Mouse (Mus musculus): ENCODE results near the gene Armc8.
A peak's percentile ranks its signal among the peaks of the same experiment; 100 is the strongest.
"Not testable (repeated sequence)": the region's sequence is repeated elsewhere in the genome, so short reads cannot be mapped to it uniquely, and the experiment has no call there.

The Armc8 gene

DNA sequence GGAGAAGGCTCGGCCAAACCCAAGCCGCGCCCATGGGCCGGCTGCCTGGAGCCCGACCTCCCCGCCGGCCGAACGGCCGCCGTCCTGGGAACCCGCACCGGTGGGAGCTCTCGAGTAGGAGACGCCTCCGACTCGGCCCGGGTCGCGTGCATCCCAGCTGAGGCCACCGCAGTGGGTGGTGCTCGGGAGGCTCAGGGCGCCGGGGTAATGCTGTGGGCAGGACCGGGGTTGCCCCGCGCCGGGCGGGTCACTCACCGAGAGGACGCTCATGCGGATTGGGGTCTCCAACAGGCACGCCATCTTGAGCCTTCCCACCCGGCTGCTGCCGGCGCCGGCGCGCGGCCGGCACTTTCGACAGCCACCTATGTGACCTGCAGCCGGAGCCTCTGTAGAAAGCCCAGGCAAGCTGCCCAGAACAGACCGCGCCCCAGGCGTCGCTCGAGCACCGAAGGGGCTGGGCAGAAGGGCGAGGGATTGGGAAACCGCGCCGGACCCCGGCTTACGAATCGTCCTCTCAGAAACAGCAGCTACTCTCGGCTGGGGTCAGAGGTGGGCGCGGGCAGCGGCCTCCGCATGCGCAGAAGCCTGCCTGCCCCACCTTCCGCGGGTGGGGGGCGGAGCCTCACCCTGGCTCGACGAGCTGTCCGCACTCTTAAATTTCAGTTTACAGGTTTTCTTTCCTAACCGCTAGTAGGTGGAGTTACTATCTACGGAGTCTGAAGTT lies at the start of gene Armc8:
TSS of gene Armc8 (minus strand) at position 553 of the 724 bp plus-strand sequence.
- peak; percentile 92 to 95 for DNase-seq

DNA sequence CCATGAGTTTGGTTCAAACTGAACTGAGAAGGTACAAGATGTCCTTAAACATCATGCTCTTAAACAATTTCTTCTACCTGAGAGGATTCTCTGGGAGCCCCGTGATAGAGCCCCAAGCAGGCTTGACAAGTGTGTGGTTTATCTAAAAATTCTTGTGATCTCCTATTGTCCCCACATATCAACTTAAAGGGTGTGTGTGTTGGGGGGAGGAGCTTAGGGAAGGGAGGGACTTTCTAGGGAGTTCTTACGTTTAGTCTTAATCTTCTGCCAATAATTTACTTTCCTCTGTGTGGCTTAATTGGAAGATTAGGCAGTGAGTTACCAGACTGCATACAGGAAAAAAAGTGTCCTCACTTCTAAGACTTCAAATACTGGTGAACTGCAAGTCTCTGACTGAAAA lies 43.5 kb upstream of the Armc8 start, which contains the start of gene A4gnt:
TSS of gene A4gnt (plus strand) at position 301 of the 400 bp plus-strand sequence.
- DNase-seq = peak; percentile 20 to 35

DNA sequence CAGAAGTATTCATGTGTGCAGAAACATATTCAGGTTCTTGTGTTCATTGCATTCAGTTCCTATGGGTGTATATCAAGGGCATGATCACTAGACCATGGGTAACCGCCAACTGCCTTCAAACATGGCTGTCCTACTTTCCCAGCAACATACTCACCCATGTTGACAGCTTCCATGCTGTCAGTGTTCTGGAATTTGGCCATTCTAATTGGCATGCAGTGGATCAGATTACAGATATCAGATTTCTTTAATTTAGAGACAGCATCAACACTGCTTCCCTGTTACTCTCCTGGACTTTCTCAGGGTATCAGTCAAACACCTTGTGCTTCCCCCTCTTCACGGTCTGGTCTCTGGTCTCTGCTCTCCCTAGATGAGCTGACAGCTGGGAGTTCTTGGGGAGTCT lies 34.9 kb upstream of the Armc8 start:
- DNase-seq = no peak

DNA sequence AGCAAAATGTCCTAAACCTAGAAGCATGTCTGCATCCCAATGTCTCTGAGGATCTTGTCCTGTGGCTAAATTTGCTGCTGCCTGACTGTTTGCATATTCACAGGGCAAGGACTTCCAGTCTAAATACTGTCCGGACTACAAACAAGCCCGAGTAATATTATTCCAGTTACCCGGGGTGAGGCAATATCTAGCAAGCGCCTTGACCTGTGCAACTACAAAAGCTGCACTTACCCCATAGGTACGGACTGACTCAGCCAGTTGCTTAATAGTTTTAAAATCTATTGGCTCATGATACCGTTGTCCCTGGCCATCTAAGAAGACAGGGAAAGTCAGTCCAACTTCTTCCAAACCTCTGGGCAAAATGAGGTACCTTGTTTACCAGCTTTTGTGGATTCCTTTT lies 30.4 kb upstream of the Armc8 start:
- not testable (repeated sequence) for DNase-seq

DNA sequence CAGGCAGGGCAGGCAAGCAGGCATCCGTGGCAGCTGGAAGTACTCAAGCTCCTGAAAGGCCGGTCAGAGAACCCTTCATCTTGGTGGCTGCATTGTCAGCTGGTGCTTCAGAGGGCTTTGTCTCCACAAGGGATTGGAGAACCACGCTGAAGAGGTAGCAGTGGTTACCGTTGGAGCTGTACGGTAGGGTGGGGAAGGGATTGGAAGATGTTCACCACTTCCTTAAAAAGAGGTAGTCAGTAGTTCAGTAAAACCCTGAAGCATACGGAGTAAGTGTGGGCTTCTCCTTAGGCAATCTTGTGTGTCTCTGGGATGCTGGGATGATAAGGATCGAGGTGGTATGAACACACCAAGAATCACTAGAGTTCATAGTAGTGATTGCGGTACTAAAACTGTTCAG lies 22.4 kb upstream of the Armc8 start:
- no peak for DNase-seq

DNA sequence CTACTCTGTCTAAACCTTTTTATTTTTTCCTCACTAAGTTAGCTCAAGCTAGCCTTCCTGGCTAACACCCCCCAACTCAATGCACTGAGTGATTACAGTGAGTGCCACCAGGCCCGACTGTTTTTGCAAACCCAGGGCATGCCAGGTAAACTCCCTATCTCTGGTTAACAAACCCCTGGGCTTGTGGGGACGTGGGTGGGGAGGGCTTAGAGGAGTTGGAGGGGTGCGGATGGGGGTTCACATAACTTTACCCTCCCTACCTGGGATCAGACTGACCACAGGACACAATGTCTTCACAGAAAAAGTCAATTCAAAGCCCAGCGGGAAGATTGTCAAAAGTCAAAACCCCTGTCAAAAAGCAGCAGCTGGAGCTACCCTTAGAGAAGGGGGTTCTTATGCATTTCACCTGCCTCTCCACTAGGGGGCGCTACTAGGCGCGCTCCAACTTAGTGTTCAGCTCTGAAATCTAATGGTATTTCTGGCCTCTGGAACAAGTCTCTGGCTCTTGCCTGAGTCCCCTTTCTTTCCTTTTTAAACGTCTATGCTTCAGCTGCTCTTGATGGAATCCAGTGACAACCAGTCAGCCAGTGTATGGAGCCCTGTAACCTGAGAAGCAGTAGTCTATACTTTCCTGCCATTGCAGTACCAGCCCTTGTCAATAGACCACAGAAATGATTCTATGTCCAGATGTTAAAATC lies 19.0 kb upstream of the Armc8 start:
- peak; percentile 49 to 64 for DNase-seq

DNA sequence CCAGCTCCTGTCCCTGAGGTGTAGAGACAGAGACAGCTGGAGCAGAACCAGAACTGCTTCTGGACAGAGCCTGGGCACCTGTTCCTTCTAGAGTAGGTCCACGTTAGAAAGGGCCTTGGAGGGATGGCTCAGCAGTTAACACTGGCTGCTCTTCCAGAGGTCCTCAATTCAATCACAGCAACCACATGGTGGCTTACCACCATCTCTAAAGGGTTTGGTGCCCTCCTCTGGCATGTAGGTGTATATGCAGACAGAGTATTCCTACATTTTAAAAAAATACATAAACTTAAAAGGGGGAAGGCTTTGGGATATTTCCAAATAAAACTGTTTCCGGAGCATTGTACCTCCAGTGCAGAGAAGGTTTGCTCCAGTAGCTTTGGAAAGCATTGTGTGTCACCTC lies 12.0 kb upstream of the Armc8 start:
- peak in 1 of 2 experiments; percentile 60 for DNase-seq

DNA sequence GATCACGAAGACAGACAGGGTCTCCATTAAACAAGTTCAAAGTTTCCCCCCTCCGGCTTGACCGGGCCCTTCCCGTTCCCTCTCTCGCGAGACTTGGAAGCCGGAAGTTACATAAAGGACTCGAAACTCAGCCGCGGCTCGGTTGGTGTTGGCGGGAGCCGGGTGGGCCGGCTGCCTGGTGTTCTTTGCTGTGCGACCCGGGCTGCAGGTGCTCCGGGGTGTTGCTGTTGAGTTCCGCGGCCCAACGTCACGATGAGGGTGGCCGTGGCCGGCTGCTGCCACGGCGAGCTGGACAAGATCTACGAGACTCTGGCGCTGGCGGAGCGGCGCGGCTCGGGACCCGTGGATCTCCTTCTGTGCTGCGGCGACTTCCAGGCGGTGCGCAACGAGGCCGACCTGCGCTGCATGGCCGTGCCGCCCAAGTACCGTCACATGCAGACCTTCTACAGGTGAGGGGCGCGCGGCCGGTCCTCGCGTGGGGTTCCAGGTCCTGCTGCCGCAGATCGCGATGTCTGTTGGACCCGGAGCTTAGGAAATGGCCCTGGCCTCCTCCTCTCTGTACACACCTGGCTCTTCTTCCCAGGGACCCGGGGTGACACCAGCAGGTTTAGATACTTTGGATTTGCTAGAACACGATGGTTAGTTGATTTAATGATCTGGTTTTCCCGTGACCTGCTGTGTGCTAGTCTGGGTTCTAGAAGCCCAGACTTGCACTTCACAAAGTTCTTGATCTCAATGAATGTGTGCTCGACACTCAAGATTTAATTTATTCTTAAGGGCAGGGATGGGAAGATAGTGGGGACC lies 7.2 kb upstream of the Armc8 start, which contains the start of gene Dbr1:
TSS of gene Dbr1 (plus strand) at position 123 of the 804 bp plus-strand sequence.
- peak; percentile 96 to 98 for DNase-seq

DNA sequence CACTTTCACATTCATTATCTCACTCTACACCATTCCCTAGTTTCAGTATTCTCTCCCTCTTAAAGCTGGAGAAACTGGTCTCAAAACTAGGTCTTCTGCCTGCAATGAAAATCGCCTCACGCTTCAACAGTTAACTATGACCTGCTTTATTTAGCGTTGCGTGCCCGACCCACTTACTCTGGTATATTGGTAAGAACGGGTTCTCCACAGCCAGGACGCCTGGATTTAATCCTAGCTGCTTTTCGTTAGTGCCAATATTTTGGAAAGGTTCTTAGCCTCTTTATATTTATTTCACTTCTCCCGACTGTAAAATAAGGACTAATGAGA lies 335 bp upstream of the Armc8 start:
- DNase-seq = peak; percentile 37 to 44

DNA sequence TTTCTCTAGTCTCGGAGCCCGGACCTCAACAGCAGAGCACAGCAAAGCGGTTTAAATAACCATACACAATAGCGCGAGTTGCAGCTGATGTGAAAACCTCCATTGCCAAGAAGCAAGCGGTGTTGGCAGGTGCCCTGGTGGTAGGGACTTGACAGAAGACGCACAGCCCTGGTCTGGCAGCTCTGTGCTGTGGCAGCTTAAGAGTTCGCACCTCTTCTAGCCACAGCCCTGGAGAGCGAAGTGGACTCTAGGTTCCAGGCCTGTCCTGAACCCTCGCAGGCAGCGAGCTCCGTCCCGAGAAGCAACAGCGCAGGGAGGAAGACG lies 714 bp downstream of the Armc8 start:
- no peak for DNase-seq

DNA sequence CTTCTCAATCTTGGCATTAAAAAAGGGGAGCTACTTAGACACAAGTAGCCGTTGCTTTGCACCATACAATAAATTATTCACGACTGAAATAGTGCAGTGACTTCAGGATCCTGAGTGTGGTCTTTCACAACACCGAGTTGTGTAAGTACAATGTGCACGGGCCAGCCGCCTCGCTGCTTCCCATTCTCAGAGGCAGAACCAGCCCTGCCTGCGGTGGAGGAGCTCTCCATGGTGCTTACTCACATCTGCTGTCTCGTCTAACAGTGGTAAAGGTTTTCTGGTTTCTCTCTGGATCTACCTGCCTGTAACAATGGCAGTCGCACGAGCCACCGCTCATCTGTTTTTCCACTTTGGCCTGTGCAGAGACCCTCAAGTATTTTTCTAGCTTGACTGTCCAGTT lies 5.0 kb downstream of the Armc8 start:
- peak; percentile 82 to 83 for DNase-seq

DNA sequence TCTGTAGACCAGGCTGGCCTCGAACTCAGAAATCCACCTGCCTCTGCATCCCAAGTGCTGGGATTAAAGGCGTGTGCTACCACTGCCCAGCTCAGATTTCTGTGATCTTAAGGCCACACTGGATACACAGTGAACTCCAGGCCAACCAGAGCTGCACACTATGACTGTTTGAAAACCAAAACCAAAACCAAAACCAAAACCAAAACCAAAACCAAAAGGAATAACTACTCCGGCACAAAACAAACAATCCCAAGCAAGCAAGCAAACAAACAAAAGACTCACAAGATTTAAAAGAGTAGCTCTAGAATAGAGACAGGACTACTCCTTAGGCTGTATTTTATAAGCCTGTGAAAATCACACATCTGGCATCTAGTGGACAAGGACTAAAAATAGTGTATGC lies 8.3 kb downstream of the Armc8 start:
- no peak for DNase-seq

DNA sequence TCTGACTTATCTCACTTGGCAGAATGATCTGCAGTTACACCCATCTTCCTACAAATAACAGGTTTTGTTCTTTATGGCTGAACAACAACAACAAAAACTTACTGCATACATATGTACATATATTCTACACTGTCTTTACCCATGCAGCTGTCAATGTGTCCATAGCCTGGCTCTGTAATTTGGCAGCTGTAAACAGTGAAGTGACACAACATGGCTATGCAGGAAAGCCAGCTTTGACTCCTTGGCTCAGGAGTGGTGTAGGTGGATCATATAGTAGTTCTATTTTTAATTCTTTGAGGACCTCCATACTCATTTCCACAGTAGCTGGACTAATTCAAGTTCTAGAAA lies 9.2 kb downstream of the Armc8 start:
- DNase-seq = no peak

DNA sequence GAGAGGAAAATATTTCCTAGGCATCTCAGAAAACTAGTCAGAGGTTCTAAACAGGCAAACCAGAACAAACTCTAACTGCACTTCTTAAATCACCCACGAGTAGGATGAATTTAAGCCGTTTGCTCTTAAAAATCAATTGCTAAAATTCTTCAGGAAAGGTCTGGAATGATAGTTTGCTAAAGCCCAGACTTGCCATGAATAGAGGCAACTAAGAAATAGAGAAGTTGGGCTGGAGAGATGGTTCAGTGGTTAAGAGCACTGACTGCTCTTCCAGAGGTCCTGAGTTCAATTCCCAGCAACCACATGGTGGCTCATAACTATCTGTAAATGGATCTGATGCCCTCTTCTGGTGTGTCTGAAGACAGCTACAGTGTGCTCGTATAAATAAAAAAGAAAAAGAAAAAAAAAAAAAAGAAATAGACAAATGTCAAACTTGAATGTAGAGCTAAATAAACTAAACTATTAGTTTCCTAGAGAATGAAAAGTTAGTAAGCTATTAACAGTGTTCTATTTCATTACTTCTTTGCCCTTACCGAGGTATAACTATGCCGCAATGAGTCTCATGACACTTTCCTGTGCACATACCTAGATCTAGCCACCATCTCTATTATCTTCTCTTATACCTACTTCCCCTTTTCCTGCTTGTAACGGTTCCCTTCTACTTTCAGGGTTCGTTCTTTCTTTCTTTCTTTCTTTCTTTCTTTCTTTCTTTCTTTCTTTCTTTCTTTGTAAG lies 9.7 kb downstream of the Armc8 start:
- DNase-seq = no peak

DNA sequence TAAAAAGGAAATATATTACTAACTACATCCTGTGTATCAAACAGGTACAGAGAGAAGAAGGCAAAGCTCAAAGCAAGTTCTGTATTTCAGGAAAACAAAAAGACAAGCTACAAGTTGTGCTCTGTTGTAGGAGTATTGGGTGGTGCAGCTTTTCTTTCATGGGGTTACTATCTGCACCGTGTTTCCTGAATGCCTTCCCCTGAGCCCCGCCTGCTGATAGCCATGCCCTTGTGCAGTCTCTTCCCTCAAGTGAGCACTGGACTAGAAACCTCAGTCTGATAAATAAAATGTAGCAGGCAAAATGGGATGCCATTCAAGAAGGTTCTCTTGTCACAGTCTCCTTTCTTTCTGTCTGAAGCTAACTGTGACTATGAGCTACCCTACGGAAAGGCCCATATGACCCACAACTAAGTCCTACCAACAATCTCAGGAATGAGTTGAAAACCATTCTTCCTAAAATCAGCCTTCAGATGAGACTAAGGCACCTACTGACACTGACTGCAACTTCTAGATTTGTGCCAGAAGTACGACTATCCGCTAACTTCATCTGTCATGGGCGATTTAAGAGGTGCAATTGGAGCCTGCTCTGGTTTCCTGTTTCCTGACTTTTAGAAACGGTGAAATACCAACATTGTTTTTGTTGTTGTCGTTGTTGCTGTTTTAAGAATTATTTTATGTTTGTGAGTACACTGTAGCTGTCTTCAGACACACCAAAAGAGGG lies 11.0 kb downstream of the Armc8 start:
- DNase-seq = no peak

DNA sequence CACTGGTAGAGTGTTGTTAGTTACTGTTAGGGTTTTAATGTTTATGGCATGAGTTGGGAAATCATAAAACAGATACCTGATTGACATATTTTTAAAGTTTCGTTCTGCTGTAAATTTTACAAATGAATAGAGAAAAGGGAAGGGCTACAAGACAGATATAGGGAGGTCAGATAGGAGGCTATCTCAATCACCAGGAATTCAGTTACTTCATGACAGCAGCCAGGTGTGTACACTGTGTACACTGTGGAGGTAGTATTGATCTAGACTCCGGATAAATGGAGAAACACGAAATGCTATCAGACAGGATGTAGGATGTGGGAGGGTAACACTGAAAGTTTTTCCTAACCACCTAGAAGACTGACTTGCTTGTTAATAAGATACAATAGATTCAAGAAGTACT lies 13.4 kb downstream of the Armc8 start:
- DNase-seq = no peak

DNA sequence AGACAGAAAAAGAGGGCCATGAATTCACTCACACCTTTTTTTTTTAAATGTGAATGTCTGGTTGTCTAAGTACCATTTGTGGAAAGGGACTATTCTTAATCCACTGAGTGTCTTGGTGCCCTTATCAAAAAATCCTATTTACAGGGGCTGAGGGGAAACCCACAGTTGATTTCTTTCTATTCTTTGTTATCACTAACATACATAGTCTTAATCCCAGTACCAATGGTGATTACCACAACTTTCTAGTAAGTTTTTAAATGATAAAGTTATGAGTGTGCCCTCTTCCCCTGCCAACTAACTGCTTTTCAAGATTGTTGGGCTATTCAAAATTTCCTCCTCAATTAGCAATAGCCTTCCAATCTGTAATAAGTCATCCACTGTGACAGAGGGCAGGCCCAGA lies 14.6 kb downstream of the Armc8 start:
- DNase-seq = no peak

DNA sequence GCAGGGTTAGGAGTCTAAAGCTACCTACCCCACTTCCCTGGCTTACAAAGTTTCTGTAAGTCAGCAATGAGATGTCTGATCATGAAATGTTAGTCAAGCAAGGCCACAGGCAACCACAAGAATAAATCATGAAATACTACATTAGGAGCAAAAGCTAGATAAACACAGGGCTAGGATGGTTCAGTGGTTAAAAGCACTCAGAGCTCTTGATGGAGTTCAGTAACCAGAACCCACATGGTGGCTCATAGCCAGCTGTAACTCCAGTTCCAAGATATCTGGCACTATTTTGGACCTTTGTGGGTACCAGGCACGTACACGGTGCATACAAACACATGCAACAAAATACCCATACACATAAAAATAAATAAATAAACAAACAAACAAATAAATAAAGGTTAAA lies 15.7 kb downstream of the Armc8 start:
- no peak for DNase-seq

DNA sequence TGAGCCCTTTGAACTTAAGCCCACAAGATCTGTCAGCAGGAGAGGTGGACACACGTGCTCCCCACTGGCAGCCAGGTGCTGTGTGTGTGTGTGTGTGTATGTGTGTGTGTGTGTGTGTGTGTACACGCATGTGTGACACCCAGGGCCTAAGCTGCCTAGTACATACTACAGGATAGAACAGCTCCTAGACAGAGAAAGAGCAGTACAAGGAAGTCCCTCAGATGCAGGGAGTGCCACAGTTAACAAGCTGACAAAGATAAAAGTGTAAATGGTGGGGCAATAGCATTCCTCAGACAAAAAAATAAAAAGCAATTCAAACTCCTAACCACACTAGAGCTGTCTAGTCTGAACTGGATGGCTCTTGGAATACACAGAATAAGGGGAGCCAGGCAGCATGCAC lies 16.6 kb downstream of the Armc8 start:
- DNase-seq = no peak

DNA sequence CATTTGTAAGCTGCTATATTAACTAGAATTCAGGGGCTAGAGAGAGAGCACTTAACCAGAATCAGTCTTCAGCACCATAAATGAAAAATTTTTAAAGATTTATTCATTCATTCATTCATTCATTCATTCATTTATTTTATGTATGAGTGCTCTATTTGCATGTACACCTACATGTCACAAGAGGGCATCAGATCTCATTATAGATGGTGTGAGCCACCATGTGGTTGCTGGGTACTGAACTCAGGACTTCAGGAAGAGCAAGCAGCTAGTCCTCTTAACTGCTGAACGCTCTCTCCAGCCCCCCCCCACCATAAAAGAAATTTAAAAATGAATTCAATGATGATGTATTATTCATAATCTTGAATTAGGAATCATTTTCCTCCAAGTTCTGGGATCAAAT lies 22.4 kb downstream of the Armc8 start:
- DNase-seq = no peak

DNA sequence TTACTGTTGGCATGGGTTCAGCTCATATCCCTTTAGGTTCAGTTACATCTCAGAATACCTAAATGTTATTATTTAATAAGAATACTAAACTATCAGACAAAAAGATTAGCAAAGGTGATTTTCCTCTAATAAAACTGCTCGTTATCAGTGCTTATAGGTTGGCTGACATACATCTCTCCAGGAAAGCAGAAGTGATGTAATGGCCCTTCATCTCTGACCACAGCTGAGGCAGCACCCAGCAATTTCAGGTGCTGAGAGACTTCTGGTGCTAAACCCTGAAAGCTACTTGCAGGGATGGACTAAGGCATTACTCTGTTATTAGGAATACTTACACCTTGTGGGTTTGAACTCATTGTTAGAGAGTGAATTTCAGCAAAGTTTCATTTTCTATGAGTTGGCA lies 36.8 kb downstream of the Armc8 start:
- DNase-seq = no peak

DNA sequence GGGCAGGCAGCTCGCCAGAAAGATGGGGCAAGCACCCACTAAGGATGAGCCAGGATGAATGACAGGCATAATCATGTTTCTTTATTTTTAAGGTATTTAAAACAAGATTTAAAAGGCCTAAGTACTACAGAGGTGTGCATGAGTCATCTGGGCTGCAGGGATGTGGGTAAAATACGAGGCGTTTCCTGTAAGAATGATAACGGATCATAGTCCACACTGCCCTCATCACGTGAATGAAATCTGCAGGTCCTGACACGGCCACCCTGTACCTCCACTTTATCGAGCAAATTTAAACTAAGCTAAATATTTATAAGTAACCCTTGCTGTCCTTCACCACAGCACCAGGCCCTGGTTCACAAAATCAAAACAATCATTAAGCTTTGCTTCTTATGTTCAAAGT lies 62.8 kb downstream of the Armc8 start:
- no peak for DNase-seq

DNA sequence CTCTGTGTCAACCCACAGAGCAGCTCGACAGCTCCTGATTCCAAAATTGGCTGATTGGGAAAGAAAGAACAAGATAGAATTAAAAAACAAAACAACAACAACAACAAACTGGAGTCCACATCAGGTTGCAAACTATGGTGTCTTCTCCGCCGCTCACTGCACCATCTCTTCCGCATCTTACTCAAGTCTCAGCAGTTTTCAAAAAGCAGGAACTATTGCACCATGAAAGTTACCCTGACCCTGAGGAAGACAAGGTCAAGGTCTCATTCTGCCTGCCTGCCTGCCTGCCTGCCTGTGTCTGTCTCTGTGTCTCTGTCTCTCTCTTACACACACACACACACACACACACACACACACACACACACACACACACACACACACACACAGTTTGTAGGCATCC lies 69.4 kb downstream of the Armc8 start:
- no peak for DNase-seq

All from kidney, postnatal 25 days (tissue).